ENCODE assay signal across 26 mouse cellular contexts in the genomic region with DNA sequence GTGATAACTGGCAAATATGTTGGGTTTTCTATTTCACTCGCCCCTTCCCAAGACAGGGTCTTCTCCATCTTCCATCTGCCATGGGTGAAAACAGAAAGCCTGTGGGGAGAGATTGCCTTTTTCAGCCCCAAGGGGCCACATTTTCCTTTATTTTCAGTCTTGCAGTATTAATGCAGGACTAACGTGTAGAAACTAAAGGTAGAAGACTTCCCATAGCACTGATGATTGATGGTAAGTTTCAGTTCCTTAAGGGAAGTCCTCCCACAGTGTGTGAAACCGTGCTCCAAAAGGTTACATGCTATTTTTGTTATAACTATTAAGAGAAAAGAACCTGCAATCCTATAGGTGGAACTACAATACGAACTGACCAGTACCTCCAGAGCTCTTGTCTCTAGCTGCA.
"Had no signal": no experiment of that assay in that cellular context is flagged by ENCODE, and none has a peak within 500 bp of the region (broad histone marks: within the 10 kb centered on the region; RNA-seq: fewer than 3 reads in every experiment).

No protein-coding gene starts in this region.

- H3K27me3 ChIP-seq: heart, embryonic 13.5 days; heart, embryonic 15.5 days; hindbrain, embryonic 12.5 days; intestine, embryonic 15.5 days; kidney, embryonic 15.5 days; limb, embryonic 13.5 days; limb, embryonic 15.5 days; liver, embryonic 12.5 days had no signal

- H3K9me3 ChIP-seq: heart, embryonic 13.5 days; heart, embryonic 15.5 days; hindbrain, embryonic 10.5 days; hindbrain, embryonic 12.5 days; intestine, embryonic 15.5 days; kidney, embryonic 15.5 days; limb, embryonic 13.5 days; limb, embryonic 15.5 days; liver, embryonic 12.5 days had no signal

- DNase-seq: gastrocnemius, adult 2 months; gastrocnemius, postnatal 10 days; gastrocnemius, postnatal 36 days; heart, adult 18-20 months; heart, postnatal 4 days; kidney, adult 18-20 months; kidney, adult 9 months; kidney, postnatal 14 days; kidney, postnatal 36 days; layer of hippocampus, adult 9-11 months; layer of hippocampus, postnatal 36 days had no signal

- ATAC-seq: hindbrain, embryonic 16.5 days; inflammation-experienced regulatory T-cells, adult 6 months; intestine, embryonic 15.5 days; intestine, postnatal 0 days; liver, embryonic 12.5 days had no signal

- H3K4me2 ChIP-seq: heart, embryonic 11.5 days; heart, embryonic 13.5 days; heart, embryonic 15.5 days; hindbrain, embryonic 12.5 days; hindbrain, embryonic 14.5 days; intestine, embryonic 15.5 days; kidney, embryonic 15.5 days; limb, embryonic 13.5 days; limb, embryonic 15.5 days; liver, embryonic 12.5 days had no signal

- H3K9ac ChIP-seq: heart, embryonic 13.5 days; heart, embryonic 15.5 days; hindbrain, embryonic 12.5 days; hindbrain, embryonic 14.5 days; intestine, embryonic 15.5 days; kidney, embryonic 15.5 days; limb, embryonic 13.5 days; limb, embryonic 15.5 days; liver, embryonic 12.5 days had no signal

- H3K4me3 ChIP-seq: gastrocnemius, adult 2 months; heart, embryonic 13.5 days; heart, embryonic 15.5 days; hindbrain, embryonic 10.5 days; hindbrain, embryonic 12.5 days; intestine, embryonic 15.5 days; kidney, embryonic 15.5 days; limb, embryonic 13.5 days; limb, embryonic 15.5 days; liver, embryonic 12.5 days had no signal

- H3K36me3 ChIP-seq: heart, embryonic 13.5 days; heart, embryonic 15.5 days; hindbrain, embryonic 10.5 days; hindbrain, embryonic 12.5 days; intestine, embryonic 15.5 days; kidney, embryonic 15.5 days; limb, embryonic 13.5 days; limb, embryonic 15.5 days; liver, embryonic 12.5 days had no signal

- H3K4me1 ChIP-seq: heart, embryonic 13.5 days; heart, embryonic 15.5 days; hindbrain, embryonic 12.5 days; intestine, embryonic 15.5 days; kidney, embryonic 15.5 days; limb, embryonic 15.5 days; liver, embryonic 12.5 days had no signal

- H3K27ac ChIP-seq: gastrocnemius, adult 2 months; heart, embryonic 13.5 days; heart, embryonic 15.5 days; hindbrain, embryonic 10.5 days; hindbrain, embryonic 12.5 days; hindbrain, embryonic 14.5 days; intestine, embryonic 15.5 days; kidney, embryonic 15.5 days; kidney, postnatal 0 days; limb, embryonic 13.5 days; limb, embryonic 15.5 days; liver, embryonic 12.5 days had no signal
